Mouse (Mus musculus) splenic B cell, adult 2 months (primary cell): ENCODE measurements around the gene Klrb1a.

ENCODE experiments used
- DNase-seq: peaks from one replicate; pipeline ENCODE4 v3.0.0-alpha.2; 2011; ENCODE audit warnings: low read depth, low spot score
- H3K27me3 ChIP-seq: 2 replicates; pipeline ENCODE4 v1.6.1; 2012; ENCODE audit warnings: mild to moderate bottlenecking, low read length, moderate library complexity, mixed read lengths; ENCODE audit not compliant: control insufficient read depth, poor library complexity, insufficient read depth, severe bottlenecking
- H3K36me3 ChIP-seq: 2 replicates; pipeline ENCODE4 v1.6.1; 2012; ENCODE audit warnings: mild to moderate bottlenecking, low read length, moderate library complexity, mixed read lengths; ENCODE audit not compliant: control insufficient read depth, poor library complexity, insufficient read depth, severe bottlenecking

Gene Klrb1a

DNA sequence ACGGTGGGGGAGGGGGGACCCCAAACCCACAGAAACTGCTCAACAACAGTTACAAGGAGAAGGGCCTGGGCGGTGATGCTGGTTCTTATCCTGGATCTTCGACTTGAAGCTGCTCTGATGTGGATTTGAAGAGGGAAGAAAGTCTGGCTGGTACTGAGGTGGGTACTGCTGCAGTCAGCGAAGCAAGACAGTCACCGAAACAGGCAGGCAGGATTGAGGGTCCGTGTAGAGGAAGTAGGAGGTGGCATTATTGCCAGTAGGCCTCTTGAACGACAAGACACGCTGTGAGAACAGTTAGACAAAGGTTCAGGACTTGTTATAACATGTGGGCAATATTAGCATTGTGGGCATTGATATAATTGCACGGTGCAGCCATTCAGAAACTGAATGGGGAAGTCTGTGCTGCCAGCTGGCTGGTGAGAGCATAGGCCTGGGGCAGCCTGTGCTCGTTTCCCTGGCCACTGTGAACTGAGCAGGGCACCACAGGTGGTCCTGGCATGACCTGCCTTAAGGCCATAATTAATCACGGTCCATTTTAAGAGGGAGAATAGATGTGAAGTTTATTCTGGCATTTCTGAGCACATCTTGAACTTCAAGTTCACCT, 37.6 kb downstream of the Klrb1a start:
- no peaks in the 10 kb centered on the region for H3K36me3 ChIP-seq
- peak; percentile 18 for DNase-seq
- H3K27me3 ChIP-seq: no peaks in the 10 kb centered on the region

DNA sequence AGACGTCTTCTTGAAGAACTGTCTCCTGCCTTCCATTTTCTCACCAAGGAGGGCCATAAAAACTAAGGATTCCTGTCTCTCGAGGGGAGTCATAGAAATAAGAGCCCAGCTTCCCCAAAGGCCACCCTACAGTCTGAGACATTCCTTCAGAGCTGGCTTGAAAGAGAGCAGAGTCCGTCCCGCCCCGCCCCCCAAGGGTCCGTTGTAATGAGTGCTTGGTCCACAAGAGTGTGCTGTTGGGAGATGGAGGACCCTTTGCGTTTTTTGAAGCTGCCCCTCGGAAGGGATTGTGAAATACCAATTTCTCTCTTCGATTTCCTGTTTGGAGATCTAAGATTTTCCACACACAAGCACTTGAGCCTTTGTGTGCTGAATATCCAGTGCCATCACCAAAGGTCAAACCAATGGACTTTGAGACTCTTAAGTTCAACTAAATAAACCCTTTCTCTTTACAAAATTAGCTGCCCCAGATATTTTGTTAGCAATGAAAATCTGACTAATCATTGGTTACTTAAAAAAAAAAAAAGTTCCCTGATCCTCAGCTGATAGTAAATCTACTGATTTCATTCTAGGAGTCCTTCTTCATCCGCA, 39.2 kb downstream of the Klrb1a start:
- H3K36me3 ChIP-seq: no peaks in the 10 kb centered on the region
- no peaks in the 10 kb centered on the region for H3K27me3 ChIP-seq
- peak; percentile 45 for DNase-seq

DNA sequence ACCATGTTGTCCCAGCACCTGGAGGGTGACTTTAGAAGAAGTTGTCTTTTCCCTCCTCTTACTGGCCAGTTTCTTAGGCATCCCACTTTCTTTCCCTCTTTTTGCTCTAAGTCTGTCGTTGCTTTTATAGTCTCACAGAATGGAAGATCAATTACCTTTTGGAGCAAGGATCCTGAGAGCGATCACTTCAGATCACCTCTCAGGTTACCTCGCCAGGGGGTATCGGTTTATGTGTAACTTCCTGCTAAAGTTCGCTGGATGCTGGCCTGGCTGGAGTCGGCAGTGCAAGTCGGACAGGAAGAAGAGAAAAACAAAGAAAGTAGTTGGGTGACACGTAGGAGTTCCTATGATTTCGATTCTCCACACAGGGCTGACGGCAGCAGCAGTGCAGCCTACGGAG, 41.8 kb downstream of the Klrb1a start, which contains the start of gene A2ml1:
Gene A2ml1 (minus strand): TSS at position 101 of the 400 bp plus-strand sequence.
- no peak for DNase-seq

DNA sequence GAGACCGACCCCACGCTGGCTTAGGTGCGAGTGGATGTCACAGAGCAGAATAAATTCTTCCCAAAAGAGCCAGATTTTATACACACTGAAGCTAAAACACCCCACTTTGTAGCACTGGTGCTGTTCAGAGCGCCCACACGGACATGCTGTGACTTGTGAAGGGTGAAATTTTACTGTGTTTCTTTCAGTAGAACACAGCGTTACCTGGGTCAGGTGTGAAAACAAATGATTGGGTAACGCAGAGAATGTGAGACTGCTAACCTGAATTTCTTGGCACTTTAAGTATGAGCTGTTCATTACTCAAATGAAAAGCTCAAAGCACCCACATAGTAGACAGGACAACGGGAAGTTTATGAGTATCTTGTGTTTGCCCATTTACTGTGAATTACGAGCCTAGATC, 46.0 kb downstream of the Klrb1a start:
- H3K27me3 ChIP-seq: no peaks in the 10 kb centered on the region
- no peaks in the 10 kb centered on the region for H3K36me3 ChIP-seq
- no peak for DNase-seq

More for the DNA sequence above, 41.8 kb downstream of the Klrb1a start, which contains the start of gene A2ml1:
- Histone ChIP-seq H3K27me3 (no peaks in the 10 kb centered on the region), H3K36me3 (no peaks in the 10 kb centered on the region)

DNA sequence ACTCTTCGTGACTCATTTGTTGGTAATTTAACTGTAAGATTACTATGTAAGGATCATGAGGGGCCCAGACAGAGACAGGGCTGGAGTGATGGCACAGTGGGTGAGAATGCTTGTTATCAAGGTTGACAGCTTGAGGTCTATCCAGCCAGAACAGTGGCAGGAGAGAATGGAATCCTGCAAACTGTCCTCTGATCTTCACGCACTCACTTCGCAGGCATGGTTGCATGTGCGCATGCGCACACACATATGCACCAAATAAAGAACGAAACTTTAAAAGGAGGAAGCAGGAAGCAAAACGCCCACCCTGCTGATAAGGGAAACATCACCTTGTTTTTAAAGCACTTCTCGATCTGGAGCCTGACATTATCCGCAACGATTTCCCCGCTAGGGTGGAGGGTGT, 56.7 kb downstream of the Klrb1a start:
- Histone ChIP-seq H3K27me3 (no peaks in the 10 kb centered on the region), H3K36me3 (no peaks in the 10 kb centered on the region)
- DNase-seq: no peak
